Mouse (Mus musculus) adrenal gland, adult (tissue): ENCODE results near the gene Ptpn11.

Source experiments
- DNase-seq, 2 experiments: peaks; one replicate each; pipeline ENCODE4 v3.0.0; 2022 to 2023; ENCODE audit warnings: low spot score in 1 of 2; ENCODE audit not compliant: inconsistent age in 2 of 2

Ptpn11 gene

DNA sequence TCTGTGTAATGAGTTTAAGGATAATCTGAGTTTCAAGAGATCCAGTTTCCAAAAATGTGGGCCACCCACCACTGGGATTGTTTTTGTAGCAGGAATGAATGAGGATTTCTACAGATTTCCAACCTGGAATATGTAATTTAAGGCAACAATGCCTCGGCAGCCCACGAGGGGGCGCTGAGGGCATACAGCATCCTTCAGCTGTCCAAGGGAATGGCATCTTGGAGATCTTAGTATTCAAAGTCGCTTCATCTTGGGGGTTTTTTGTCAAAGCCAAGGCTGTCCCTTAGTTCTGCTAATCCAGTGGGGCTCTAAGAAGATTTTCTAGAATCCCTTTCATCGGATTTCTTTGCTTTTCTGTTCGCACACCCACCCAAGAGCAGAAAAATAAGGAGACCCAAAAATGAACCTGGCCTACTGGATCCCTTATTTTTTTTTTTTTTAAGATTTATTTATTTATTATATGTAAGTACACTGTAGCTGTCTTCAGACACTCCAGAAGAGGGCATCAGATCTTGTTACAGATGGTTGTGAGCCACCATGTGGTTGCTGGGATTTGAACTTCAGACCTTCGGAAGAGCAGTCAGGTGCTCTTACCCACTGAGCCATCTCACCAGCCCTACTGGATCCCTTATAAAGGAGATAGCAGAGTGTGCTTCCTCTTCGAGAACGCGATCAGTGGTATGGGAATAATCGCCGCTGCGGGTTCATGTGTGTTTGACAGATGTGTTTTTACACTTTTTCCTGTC, 24.4 kb upstream of the Ptpn11 start:
- DNase-seq: peak; percentile 59 to 89

GRCm38 (mm10) chr5:121214707-121215106, 23.5 kb upstream of the Ptpn11 start:
- DNase-seq: no peak

- DNase-seq: no peak
Measured at GRCm38 (mm10) chr5:121212108-121212507, 20.9 kb upstream of the Ptpn11 start.

DNA sequence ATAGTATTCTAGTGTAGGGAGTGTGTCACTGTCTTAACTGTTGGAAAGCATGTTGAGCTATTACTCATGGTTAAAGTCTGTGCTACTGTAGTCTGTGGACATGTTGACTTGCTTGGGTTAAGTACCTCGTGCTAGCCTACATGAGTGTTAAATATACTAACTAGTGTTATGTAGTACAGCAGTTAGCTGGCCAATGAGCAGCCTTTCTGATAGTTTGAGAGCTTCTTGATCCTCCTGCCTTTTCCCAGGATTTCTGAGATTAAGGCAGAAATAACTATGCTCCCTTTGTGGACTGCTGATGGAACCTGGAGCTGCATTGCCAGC, 19.4 kb upstream of the Ptpn11 start:
- no peak for DNase-seq

DNA sequence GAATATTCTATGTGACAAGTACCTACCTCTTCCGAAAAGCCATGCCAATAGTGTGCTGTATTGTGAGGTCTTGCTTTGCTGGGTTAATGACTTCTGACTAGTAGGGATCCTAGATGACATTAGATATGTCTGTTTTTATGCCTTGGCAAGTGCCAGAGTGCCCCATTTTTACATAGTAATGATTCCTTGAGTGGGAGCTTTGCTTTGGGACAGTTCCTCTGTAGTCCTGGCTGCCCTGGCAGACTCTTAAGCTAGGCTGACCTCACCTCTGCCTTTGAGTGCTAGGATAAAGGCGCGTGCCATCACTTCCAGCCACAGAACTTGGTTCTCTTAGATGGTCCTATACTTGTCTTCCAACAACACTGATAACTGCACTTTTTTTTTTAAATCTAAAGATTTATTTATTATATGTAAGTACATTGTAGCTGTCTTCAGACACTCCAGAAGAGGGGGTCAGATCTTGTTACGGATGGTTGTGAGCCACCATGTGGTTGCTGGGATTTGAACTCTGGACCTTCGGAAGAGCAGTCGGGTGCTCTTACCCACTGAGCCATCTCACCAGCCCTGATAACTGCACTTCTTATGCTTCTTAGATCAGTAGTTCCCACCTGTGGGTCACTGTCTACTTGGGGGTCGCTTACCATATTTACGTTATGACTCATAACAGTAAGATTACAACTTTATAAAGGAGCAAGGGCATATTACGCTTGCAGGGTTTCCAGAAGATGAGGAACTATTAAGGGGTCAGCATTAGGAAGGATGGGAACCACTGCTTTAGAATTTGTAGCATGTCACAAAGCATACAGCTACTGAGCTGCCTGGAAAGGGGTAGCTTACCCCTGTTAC, 18.8 kb upstream of the Ptpn11 start:
- DNase-seq: no peak

- DNase-seq: peak in 1 of 2 experiments; percentile 70
Measured at GRCm38 (mm10) chr5:121206984-121207383, 15.8 kb upstream of the Ptpn11 start.

GRCm38 (mm10) chr5:121206540-121206939, 15.3 kb upstream of the Ptpn11 start:
- peak in 1 of 2 experiments; percentile 61 for DNase-seq

DNA sequence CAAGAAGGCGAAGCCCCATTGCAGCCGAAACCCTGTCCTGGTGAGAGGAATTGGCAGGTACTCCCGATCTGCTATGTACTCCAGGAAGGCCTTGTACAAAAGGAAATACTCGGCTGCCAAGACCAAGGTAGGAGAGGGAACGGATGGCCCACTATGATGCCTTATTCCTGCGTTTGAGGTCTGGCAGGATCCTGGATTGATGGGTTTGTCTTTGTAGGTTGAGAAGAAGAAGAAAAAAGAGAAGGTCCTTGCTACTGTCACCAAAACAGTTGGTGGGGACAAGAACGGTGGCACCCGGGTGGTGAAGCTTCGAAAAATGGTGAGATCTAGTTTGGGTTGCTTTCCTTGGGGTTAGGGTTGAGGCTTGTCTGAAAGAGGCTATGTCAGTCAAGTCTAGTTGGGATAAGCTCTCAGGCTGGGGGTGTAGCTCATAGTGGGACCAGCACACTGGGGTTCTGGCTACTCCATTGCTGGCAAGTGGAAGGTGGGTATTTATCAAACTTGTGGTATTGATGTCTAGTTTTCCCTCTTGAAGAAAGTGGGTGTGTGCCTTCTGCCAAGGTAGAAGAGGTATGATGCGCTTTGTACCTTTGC, 14.4 kb upstream of the Ptpn11 start:
- peak in 1 of 2 experiments; percentile 60 for DNase-seq

DNA sequence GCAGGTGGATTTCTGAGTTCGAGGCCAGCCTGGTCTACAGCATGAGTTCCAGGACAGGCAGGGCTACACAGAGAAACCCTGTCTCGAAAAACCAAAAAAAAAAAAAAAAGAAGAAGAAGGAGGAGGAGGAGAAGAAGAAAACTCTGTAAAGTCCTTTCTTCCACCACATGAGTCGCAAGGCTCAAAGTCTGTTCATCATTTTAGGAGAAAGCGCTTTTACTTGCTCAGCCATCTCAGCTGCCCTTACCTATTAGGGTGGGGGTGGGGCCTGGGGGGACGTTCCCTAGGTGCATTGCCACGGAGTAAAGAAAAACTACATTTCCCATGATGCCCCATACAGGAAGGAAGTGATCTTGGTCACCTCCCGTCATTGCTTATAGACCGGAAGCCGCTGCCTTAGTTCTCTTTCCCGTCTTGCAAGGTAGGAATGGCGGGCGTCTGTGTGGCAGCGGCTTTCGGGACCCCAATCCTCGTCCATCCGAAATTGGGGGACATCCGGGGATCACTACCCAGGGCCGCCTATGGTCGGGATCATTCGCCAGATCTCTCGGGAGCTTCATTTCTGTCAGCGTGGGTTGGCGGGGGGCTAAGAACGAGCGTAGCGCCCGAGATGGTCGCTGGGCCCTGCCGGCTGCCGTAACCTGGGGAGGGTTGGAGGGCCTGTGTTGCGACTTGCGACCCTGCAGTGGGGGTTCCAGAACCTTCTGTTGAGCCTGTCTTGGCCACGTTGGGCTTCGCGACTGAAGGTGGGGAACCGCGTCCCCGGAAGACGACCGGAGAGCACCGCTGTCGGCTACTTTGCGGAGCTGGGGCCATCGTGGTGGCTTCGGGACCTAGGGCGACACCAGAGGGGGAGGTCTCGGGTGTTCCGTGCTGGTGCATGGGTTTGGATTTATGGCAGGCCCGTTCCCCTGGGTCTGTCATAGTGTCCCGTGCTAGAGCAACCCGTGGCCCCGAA, 13.2 kb upstream of the Ptpn11 start, which contains the start of gene Rpl6:
Gene Rpl6, plus strand, starts transcription at position 350 of the 958 bp plus-strand sequence.
- DNase-seq: peak; percentile 87 to 96

DNA sequence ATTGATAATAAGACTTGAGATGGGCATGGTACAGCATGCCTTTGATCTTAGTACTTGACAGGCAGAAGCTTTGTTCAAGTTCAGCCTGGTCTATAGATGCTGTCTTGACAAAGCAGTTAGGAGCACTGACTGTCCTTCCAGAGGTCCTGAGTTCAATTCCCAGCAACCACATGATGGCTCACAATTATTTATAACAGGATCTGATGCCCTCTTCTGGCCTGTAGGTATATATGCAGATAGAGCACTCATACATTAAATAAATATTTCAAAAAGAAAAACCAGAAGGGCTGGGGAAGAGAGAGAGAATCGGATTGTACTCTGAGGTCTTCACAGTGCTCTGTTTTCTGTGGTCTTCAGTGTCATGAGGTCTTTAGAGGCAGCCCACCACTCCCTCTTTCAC, 11.3 kb upstream of the Ptpn11 start:
- peak in 1 of 2 experiments; percentile 33 for DNase-seq

- peak in 1 of 2 experiments; percentile 81 for DNase-seq
Measured at GRCm38 (mm10) chr5:121201739-121202138, 10.5 kb upstream of the Ptpn11 start.

DNA sequence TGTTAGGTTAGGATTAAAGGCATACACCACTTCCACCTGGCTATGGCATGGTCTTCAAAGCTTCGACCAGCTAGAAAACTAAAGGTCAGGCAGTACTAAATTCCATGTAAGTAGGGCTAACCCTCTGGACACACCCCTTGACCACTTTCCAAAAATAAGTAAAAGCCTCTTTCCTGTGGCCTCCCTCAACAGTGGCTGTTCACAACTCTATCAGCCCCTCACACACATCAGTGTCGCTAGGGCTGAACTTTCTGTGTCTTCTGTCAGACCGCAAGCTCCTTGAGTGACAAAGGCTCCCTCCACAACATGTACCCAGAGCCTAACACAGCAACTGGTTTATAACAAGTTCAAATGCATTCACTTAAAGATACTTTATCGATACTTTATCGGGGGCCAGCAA, 7.2 kb upstream of the Ptpn11 start:
- DNase-seq: no peak

- peak in 1 of 2 experiments; percentile 70 for DNase-seq
Measured at GRCm38 (mm10) chr5:121197337-121197736, 6.1 kb upstream of the Ptpn11 start.

DNA sequence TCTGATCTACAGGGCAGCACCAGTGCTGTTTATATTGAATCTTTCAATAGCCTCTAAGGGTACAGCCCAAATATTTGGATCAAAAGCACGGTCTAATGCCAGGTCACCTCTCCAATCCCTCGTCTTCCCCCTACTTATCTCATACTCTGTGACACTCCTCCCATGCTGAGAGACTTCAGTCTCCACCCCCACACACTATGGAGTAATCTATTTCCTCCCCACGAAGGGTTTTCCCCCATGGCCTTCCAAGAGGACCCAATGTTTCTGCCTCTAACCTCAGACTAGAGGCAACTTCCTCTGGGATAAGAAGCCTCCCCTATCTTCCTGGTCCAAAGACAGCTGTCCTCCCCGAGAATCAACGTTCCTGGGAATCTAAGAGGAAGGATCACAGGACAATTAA, 5.6 kb upstream of the Ptpn11 start:
- no peak for DNase-seq

DNA sequence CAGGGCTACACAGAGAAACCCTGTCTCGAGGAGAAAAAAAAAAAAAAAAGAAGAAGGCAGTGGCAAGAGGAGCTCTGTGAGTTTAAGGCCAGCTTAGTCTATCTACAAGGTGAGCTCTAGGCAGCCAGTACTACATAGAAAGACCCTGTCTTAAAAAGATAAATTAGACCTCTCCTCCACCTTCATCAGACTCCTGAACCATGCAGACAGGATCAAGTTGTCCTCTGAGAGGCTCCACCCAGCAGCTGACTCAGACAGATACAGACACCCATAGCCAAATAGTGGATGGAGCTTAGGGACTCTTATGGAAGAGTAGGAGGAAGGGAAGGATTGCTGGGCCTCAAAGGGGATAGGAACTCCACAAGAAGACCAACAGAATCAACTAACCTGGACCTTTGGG, 3.0 kb upstream of the Ptpn11 start:
- DNase-seq: peak in 1 of 2 experiments; percentile 30

DNA sequence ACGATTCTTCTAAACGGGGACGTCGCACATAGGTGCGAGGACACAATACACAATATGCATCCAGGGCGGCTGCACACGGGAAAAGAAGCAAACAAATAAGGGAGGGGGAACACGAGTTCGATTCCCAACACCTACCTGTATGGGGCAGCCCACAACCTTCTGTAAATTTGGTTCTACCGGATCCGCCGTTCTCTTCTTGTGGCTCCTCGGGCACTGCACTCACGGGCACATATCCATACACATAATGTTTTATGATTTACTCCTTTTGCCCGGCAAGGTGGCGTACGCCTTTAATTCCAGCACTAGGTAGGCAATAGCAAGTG, 348 bp upstream of the Ptpn11 start:
- no peak for DNase-seq

DNA sequence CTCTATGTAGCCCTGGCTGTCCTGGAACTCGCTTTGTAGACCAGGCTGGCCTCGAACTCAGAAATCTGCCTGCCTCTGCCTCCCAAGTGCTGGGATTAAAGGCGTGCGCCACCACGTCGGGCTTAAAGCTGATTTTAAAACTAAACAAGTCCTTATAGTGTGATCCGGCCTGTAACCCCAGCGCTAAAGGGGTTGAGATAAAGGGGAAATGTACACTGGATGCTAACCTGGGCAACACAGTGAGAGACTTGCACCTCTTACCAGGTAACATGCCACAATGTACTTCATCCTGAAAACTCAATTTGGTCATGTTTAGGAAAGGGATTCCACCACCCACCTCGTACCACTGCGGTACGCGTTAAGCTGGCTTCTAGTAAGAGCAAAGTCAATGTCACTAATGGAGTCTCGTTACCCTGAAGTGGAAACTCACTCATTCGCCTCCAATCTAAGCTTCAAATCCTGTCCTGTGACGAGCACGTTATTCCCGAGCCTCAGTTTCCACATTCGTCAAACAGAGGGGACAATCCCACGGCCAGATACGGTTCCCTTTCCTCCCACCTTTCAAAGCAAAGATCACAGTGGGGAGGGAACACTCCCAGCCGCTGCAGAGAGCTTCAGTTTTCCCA, 874 bp downstream of the Ptpn11 start:
- peak in 1 of 2 experiments; percentile 55 for DNase-seq

GRCm38 (mm10) chr5:121189182-121189581, 2.0 kb downstream of the Ptpn11 start:
- no peak for DNase-seq

DNA sequence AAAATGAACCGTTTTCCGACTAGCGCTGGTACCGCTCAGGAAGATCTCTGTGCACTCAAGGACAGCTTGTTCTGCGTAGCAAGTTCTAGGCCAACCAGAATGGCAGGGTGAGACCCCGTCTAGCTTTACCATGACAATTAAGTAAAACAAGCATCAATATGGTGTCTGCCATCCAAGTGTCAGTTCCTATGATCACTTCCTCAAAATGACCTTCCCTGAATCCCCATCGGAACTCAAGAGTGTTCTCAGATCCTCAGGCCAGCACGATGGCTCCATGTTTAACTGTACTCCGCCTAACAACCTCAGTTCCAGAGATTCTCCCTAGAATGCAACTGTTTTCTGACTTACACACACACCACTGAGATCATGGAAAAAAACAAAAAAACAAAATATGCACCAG, 2.9 kb downstream of the Ptpn11 start:
- DNase-seq: no peak

DNA sequence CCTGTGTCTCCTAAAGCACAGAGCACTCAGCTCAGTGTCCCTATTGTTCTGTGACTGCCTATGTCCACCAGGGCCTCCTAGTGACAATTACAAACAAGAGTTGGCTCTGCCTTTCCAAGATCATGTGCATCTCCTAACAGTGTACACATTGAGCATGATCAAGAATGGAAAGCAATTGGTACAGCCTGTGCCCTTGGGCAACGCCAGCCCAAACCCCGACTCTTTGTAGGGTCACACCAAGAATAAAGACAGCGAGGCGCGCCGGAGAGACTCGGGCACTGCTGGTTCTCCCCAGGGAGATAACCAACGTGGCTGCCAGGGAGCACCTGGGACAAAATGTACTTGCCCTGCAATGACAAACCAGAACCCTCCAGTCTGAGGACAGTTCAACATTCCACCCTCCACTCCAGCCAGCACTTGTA, 3.6 kb downstream of the Ptpn11 start:
- DNase-seq: peak; percentile 53 to 69
